In genomic region chr1:82473467-82473866, GRCm38 (mm10) we compare ENCODE assay signal across 20 mouse cellular contexts.
"Had no signal": no experiment of that assay in that cellular context is flagged by ENCODE, and none has a peak within 500 bp of the region (broad histone marks: within the 10 kb centered on the region; RNA-seq: fewer than 3 reads in every experiment).

No protein-coding gene starts in this region.

- H3K36me3 ChIP-seq: lung, embryonic 15.5 days; midbrain, embryonic 10.5 days; midbrain, embryonic 12.5 days; neural tube, embryonic 13.5 days; neural tube, embryonic 15.5 days had no signal

- H3K27me3 ChIP-seq: lung, embryonic 15.5 days; midbrain, embryonic 12.5 days; neural tube, embryonic 13.5 days; neural tube, embryonic 15.5 days had no signal

- H3K27ac ChIP-seq: lung, embryonic 15.5 days; midbrain, embryonic 10.5 days; midbrain, embryonic 12.5 days; neural tube, embryonic 13.5 days; neural tube, embryonic 15.5 days had no signal

- ATAC-seq: liver, postnatal 0 days; lung, postnatal 0 days; midbrain, embryonic 16.5 days had no signal

- H3K9ac ChIP-seq: liver, postnatal 0 days; lung, embryonic 15.5 days; midbrain, embryonic 12.5 days; neural tube, embryonic 13.5 days; neural tube, embryonic 15.5 days had no signal

- H3K9me3 ChIP-seq: lung, embryonic 15.5 days; midbrain, embryonic 10.5 days; midbrain, embryonic 12.5 days; neural tube, embryonic 13.5 days; neural tube, embryonic 15.5 days had no signal

- H3K4me2 ChIP-seq: lung, embryonic 15.5 days; midbrain, embryonic 12.5 days; neural tube, embryonic 13.5 days; neural tube, embryonic 15.5 days had no signal

- DNase-seq: liver, postnatal 0 days; lung, adult 2 months; lung, postnatal 4 days; midbrain, embryonic 14.5 days; retina, postnatal 1 day; right cerebral cortex, adult 18-20 months; right cerebral cortex, postnatal 25 days; right cerebral cortex, postnatal 4 days; spleen, adult 18-20 months; thymus, adult 18-20 months; thymus, postnatal 14 days; thymus, postnatal 36 days had no signal

- H3K4me3 ChIP-seq: lung, embryonic 15.5 days; midbrain, embryonic 10.5 days; midbrain, embryonic 12.5 days; myocyte; neural tube, embryonic 13.5 days; neural tube, embryonic 15.5 days had no signal
